Mouse (Mus musculus) mesoderm, embryonic 11.5 days (tissue): ENCODE measurements around the gene Ap5s1.

Experiments
- DNase-seq: peaks from one replicate; pipeline ENCODE4 v3.0.0-alpha.2; 2012; ENCODE audit warnings: low read depth, low spot score

Gene Ap5s1

DNA sequence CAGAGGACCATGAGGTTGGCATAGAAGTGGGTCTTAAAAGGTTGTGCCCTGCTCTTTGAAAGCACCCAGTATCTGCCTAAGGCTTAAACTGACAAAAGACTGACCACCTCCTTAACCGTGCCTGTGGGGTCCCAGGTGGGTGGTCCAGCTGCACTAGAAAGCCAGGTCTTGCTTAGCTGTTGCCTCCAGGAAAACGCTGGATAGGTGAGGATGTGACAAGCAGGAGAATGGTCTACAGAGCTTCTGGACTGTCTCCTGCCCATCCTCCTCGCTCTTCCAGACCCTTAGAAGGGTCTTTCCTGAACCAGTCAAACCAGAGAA, 19.3 kb upstream of the Ap5s1 start:
- DNase-seq, result no peak

DNA sequence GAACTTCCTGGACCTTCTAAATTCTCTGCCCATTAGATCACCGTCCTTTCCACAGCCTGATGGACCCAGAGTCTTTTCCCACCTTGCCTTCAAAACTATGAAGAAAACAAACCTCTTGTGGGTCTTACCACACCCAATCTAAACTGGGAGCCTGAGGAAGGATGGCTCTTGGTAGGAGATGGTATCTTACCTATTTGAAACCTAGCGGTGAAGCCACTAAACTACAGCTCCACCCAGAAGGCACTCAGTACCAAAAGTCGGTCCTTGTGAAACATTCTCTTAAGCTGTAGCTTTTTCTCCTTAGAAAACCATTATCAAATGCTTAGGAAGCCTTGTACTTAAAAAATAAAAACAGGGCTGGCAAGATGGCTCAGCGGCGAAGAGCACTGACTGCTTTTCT, 18.6 kb upstream of the Ap5s1 start:
- DNase-seq, result no peak

DNA sequence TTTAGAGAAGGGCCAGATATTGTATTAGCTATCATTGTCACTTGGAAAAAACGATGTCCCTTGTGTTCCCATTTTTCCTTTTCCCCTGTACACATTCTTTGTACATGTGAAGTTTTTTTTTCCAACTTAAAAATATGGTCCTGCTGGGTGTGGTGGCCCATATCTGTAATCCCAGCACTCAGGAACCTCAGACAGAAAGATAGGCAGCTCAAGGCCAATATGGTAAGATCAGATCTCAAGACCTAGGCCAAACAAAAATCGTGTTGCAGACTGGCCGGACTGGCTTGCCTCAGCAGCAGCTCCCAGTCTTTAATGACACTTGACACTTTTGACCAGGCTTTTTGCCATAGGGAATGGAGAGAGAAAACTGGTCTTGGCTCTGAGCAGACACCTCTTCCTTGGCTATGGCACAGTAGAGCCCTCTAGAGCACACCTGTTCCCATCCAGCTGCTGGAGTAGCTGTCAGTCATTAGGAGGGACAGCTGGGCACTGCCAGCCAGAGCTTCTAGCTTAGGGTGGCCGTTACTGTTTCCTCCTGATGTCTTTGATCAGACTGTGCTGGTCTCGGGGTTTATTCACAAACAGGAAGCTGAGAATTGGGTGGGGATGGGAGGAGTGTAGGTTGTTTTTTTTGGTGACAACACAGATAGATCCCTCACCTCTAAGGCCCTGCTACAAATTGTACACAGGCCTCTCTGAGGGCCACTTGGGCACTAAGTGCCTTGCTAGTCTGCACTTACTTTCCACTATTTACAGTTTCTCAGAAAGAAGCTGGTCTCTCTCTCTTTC, 17.2 kb upstream of the Ap5s1 start:
- no peak for DNase-seq

DNA sequence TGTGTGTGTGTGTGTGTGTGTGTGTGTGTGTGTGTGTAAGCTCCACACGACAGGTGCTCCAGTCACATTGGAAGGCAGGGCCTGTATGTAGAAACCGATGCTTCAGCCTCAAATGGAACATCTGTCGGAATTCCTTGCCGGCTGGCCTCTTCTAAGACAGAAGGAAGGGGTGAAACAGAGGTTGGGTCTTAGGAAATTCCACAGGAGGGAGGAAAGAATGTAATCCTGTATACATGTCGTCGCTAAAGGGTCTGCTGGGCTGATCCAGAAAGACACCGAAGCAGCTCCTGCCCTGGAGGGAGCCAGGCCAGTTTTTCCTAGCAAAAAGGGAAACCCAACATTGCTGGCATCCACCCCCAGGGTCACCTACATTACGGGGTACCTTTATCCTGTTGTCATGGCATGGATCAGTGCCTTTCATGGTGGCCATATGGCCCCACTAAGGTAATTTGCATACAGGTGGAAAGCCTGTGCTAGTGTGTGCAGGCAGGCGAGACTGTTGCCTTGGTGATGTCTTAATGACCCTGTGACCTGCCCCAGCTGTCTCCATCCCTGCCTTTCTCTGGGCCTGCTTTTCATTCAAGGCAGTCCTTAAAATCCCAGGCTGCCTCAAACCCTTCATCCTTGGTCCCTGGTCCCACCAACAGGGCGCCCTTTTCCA, 16.4 kb upstream of the Ap5s1 start:
- peak; percentile 78 for DNase-seq

DNA sequence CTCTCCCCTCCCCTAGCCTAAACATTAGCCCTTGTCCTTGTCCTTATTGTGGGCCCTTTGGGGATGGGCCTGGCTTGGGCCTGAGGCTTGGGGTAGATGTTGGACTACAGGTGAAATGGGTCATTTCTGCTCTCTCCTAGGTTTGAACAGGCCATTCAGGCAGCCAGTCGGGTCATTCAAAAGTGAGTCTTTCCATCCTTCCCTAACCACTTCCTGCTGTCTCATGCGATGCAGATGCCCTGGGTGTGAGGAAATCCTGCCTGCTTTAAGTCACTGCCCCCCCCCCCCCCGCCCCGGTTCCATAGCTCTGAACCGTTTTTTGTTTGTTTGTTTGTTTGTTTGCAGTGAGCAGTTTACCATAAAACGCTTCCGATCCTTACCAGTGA, 15.9 kb upstream of the Ap5s1 start:
- no peak for DNase-seq

DNA sequence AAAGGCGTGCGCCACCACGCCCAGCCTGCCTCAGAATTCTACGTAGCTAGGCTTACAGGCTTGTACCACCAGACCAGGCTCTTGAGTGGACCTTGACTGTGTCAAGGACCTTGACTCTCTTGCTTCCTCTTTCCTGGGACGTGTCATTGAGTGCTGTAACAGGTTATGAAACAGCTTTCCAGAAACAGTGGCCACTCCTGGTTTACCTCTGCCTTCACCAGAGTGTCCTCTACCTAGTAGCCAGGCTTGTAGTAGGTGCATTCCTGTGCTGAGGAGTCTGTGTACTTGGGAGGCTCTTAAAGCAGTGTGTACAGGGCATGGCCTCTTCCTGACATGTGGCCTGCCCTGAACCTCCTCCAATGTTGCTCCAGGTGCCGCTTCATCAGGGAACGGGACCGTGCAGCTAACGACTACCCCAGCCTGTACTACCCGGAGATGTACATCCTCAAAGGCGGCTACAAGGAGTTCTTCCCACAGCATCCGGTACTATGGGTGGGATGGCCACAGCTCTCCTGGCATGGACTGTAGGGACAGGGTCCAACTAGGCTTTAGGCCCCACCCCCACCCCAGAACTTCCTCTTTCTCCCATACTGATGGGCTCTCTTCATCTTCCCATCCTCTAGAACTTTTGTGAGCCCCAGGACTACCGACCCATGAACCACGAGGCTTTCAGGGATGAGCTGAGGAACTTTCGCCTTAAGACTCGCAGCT, 10.1 kb upstream of the Ap5s1 start:
- DNase-seq, result no peak

DNA sequence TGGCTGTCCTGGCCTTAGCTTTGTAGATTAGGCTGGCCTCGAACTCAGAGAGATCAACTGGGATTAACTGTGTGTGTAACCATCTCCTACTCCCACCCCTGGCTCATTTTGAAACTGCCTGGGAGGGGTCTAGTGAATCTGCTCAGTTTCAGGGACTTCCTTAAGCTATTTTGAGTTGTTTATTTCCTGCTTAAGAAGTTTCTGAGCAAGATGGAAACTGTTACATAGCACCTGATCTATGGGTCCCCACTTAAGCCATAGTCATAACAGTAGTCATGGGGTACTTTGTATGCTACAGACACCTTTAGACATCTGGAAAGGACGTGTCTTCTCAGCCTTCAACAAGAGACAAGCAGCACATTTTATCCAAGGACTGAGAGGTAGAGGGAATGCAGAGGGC, 6.2 kb upstream of the Ap5s1 start:
- DNase-seq, result no peak

DNA sequence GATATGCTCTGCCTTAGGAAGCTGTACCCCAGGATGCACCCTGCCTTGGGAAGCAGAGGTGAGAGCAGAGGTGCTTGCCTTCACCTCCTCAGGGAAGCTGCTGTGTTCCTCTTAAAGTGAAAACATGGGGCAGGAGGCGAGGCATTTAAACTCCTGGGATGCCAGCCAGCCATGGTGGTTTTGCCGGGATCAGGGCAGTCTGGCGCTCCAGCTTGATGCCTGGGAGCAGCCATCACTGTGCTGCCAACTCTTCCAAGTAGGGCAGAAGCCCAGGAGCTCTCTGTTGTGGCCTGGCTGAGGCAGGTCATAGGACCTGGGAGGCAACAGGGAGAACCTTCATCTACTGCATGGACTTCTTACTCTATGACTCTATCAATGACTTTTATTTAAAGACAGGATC, 5.6 kb upstream of the Ap5s1 start:
- DNase-seq, result no peak

DNA sequence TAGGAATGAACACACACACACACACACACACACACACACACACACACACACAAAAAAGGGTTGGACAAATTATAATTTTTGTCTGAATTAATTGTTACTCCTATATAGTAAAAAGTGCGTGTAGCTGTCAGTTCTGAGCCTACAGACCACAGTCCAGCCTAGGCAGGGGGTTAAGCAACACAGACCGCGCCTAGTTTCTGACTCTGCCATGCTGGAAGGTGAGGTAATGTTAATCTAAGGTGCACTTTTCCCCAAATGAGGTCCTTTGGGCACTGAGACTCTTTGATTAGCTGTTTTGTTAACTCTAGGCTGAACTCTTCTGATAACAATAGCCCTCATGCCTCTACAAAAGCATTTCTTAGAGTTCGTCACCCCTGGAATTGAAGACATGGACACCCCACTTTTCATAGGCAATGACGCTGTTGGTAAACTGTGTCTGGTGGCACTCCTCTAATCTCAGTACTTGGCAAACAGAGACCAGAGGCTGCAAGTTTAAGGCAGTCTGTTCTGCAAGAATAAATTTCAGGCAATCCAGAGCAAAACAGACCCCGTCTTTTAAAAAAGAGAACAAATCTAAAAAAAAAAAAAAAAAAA, 3.0 kb upstream of the Ap5s1 start:
- no peak for DNase-seq

DNA sequence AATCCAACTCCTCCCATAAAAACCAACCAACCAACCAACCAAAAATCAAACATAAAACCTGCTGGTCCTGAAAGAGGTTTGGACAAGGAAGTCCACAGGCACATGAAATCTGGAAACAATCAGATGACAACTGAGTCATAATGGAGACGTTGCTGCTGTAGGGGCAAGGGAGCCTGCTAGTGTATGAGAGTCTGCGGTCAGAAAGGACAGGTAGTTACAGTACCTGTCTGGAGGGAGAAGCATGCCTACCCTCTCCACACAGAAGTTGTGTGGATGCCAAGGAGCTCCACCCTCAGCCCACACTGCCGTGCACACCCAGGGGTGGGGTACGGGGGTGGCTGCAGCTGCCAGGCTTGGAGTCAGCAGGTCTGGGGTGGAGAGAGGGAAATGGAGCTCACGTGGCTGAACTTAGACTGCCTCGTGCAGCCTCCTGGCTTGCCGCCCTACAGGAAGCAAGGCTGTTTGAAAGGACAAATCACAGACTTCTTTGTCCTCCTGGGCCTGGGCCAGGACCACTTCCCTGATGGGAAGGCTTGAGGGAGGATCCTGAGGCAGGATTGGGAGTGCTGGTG, 2.4 kb upstream of the Ap5s1 start:
- no peak for DNase-seq

DNA sequence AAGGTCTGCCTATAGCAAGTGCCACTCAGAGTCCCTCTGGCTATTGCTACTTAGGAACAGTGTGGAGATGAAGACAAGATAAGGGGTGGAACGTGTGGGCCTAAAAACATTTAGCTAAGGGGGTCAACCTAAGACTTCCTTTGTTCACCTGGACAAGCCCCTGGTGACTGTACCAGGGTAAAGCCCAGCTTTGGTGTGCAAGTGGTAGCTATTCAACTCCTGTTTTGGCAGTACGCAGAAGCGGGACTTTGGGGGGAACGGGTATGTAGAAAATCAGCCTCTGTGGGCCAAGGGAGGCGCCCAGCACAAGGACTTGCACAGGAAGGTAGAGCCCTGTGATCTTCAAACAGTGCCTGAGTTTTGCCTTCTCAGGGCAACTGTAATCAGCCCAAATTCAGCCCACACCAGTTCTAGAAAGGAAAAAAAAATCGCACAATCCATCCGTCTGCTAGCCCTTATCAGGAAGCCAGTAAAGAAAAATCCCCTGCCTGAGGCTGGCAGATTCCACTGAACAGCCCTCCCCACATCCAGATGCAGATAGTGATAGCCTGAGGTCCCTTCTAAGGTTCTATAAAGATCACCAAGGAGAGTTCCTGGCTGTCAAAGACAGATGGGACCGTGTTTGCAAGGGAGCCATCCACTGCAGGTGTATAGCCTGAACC, 1.2 kb upstream of the Ap5s1 start:
- DNase-seq, result no peak

DNA sequence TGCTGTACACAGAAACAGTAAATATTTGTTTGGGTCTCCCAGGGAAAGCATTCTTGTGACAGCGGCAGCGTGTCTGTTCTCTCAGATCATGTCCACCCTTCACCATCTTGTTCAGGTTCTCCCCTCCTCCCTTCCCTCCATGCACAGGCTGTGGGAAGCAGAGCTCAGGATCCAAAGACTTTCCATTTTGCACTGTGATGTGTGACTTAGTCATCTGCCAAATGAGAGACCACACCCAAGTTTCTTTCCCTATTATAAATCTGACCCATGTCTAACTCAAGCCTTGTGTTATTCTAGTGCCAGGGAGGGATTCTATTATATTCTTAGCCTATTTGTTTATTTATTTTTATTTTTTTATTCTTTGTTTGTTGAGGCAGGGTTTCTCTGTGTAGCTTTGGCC, 1.5 kb downstream of the Ap5s1 start:
- DNase-seq, result no peak

DNA sequence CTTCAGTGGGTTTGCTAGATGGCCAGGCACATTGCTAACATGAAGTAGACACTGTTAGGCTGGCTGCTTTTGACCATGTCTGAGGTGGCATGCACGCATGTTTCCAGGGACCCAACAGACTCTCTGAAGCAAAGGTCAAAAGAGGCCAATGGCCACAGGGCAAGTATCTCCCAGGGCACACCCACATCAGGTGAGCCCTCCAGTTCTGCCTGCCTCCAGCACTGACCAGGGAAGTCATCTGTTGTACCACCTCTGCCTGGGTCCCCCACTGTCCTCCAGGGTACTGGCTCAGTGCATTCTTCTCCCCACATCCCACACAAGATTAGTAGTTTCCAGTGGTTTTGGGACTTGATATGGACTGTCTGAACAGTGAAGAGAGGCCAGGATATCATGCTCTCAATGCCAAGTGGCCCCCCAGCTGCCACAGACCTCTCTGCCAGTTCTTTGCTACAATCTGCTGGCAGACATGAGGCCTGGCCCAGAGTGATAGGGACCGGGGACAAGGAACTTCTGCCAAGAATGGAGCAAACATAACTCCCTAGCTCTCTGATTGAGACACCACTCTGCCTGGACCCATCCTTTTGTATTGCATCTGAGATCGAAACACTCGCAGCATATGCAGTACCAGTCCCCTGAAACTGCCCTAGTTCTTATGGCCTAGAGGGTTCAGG, 2.4 kb downstream of the Ap5s1 start:
- no peak for DNase-seq

DNA sequence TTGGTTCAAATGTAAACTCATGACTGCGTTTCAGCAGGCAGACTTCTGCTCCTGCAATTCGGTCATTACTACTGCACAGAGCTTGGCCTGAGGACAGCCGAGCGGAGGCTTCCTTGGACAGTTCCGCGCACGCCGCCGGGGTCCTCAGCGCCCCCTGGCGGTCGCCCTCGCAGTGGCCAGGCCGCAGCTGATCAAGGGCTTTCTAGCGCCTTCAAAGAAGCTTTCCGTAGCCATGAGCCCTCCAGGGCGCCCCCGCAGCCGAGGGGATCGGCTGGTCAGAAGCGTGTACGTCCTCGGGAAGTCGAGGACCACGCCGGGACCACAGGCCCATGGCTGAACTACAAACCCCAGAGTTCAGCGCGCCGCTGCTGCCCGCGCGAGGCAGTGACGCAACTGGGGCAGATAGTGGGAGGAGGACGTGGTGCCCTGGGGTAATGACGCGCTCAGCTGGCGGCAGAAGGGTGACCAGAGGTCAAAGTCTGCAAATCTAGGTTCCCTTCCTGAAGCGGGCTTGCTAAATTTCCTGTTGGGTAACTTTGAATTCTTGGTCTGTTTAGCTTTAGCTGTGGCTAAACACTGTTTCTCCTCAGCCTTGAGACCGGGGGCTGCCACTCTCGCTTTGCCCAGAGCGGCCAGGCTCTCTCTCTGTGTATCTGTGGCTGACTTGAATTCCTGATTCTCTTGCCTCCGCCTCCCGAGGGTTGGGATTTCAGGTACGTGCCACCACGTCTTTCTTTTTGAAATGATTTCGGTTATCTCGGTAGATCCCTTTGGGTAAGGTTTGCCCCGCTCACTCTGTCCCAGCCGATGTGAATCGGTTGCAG, 3.3 kb downstream of the Ap5s1 start:
- peak; percentile 97 for DNase-seq

DNA sequence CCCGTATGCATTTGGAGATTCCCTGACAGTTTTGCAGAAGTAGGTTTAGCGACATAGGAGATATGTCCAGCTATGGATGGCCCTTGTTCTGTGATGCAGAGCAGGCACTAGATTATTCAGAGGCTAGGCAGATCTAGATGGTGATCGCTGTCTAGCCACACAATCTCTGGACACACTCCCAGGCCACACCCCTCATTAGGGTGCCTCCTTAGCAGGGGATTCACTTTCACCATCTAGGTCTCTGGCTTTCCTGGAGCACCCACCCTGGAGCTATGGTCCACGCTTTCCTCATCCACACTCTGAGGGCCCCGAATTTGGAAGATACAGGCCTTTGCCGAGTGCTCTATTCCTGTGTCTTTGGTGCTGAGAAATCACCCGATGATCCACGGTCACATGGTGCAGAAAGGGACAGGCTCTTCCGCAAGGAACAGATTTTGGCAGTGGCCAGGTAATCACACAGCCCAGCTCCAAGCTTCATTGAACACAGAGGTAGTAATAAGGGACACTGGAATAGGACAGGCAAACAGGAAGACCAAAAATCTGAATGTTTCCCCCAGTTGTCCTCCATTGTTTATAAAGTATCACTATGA, 4.2 kb downstream of the Ap5s1 start:
- no peak for DNase-seq

DNA sequence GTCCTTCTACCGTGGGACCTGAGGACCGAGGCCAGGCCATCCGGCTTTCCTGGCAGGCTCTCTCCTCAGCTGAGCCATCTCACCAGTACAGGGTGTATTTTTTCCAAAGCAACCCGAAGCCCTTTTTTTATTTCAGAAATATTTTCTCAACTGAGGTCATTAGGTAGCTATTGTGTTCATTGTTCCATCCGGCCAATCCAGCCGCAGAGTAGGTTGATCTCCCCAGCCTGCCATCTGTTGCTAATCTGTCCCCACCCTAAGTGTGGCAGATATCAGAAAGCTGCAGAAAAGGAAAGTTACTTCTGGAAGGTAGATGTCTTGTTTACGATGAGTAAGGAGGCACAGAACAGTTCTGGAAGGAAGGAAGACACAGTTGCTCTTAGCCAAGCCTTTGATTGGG, 6.9 kb downstream of the Ap5s1 start:
- no peak for DNase-seq

DNA sequence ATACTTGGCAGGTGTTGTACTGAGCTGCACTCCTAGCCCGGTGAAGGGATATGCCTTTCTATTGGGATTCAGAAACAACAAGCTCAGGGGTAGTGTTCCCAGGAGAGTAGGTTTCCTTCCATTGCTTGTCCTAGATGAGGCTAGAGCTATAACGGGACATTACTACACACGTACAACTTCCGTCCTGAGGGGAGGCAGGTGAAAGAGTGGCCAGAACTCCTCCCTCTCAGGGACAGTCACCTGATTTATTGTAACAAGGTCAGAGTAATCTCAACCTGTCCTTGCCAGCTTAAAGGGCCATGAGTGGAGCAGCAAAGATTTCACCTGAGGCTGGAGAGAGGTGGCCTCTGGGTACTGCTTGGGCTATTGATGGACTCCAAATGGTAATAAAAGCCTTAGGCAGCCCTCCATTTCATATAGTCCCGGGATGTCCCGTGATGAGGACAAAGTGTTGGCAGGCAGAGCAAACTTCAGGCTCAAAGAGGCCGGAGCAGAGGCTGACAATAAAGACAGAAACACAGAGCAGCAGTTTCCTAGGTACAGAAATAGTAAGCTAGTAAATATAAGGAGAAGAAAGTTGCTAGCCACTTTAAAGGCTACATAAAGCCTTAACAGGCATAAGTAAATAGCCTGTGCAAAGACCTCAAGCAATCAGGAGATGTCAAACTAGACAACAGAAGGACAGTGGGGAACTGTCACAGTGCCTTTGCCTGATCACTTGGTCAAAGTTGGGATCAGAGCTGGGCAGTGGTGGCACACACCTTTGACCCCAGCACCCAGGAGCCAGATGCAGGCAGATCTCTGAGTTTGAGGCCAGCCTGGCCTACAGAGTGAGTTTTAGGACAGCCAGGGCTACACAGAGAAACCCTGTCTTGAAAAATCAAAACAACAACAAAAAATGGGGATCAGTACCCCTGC, 9.3 kb downstream of the Ap5s1 start:
- no peak for DNase-seq

DNA sequence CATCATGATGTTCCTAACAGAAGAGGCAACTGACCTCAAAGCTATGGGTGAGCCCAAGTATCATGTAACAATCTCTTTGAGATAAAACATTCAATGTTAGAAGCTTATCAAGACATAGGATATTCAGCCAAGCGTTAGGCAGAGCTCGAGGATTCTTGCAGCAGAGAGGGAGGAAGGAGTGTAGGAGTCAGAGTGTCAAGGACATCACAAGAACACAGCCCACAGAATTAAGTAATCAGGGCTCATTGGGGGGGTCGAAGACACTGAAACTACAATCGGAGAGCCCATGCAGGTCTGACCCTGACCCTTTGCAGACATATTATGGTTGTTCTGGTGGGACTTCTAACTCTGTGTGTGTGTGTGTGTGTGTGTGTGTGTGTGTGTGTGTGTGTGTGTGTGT, 13.2 kb downstream of the Ap5s1 start:
- DNase-seq, result no peak
